Mouse (Mus musculus): ENCODE measurements around the gene Mup20.
"Not testable (repeated sequence)": the region's sequence is repeated elsewhere in the genome, so short reads cannot be mapped to it uniquely, and the experiment has no call there.

The Mup20 gene

GRCm38 (mm10) chr4:62054058-62054457 is at the start of gene Mup20:
Gene Mup20, minus strand, starts transcription at chr4:62054158.
- not testable (repeated sequence) for DNase-seq

- DNase-seq = not testable (repeated sequence)
These were observed 49.4 kb upstream of the Mup20 start for GRCm38 (mm10) chr4:62103366-62103765.

- DNase-seq = no peak
These were observed 34.0 kb upstream of the Mup20 start for GRCm38 (mm10) chr4:62087953-62088352.

- no peak for DNase-seq
These were observed 33.3 kb upstream of the Mup20 start, which contains the start of gene Mup3 for GRCm38 (mm10) chr4:62087241-62087640. Gene Mup3, minus strand, starts transcription at chr4:62087342.

- DNase-seq = no peak
These were observed 28.8 kb upstream of the Mup20 start for GRCm38 (mm10) chr4:62082755-62083154.

GRCm38 (mm10) chr4:62075126-62075525 is 21.2 kb upstream of the Mup20 start:
- DNase-seq = no peak

GRCm38 (mm10) chr4:62054780-62055179 is 822 bp upstream of the Mup20 start:
- not testable (repeated sequence) for DNase-seq

- no peak for DNase-seq
These were observed 27.7 kb downstream of the Mup20 start for GRCm38 (mm10) chr4:62026281-62026680.

- no peak for DNase-seq
These were observed 29.6 kb downstream of the Mup20 start for GRCm38 (mm10) chr4:62024256-62024959.

- no peak for DNase-seq
These were observed 30.3 kb downstream of the Mup20 start for GRCm38 (mm10) chr4:62023646-62024045.

- no peak for DNase-seq
These were observed 30.8 kb downstream of the Mup20 start for GRCm38 (mm10) chr4:62023120-62023519.

GRCm38 (mm10) chr4:62020511-62020910 is 33.4 kb downstream of the Mup20 start:
- not testable (repeated sequence) for DNase-seq

Data from thymus, postnatal 25 days (tissue).